Mouse (Mus musculus): Measurements from ENCODE around the gene Capn7. TPM values are rescaled to one million over a fixed set of nuclear protein-coding genes. Genes with fewer than 3 reads are reported as not detected.

Gene Capn7
- polyA plus RNA-seq, 1 experiment from 2014 or later = 43.6 TPM

DNA sequence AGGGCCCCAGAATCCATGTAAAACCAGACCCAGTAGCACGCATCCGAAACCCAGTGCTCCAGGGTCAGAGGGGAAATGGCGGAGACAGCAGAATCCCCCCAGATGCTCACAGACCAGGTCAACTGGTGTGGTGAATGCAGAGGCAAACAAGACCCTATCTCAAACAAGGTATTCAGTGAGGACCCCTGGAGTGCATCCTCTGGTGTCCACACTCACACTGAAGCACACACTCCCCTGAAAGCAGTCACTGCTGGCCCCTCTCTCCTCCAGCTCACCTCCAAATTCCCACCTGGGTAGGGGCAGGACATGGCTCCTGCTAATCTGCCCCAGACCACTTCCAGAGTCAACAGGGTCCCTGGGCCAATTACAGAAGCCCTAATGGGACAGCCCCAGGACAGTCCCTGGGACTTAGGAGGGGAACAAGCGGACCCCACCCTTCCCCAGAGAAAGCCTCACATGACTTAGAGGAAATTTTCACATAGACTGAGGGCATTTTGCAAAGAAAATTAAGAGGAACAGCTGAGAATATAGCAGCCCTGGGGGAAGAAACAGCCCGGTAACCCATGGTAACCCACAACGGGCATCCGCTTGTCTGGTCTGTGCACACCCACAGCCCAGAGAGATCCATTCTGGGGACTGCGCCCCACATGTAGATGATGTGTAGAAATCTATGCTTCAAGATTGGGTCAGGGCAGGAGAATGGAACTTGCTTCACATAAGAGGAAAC, 53.1 kb downstream of the Capn7 start:
- no peak overlapping the region for H3K9ac ChIP-seq
- H3K4me1 ChIP-seq = peaks cover 50% of the 10 kb centered on the region
- no peak overlapping the region for H3K4me2 ChIP-seq
- H3K36me3 ChIP-seq = no peaks in the 10 kb centered on the region
- no peak overlapping the region for H3K4me3 ChIP-seq (replicated peaks)
- no peak for ATAC-seq (replicated peaks; ENCODE audit: low FRiP score)
- H3K9me3 ChIP-seq (replicated peaks) = no peaks in the 10 kb centered on the region
- WGBS = 95% methylated on average over 8 of the region's 8 CpGs
- no peaks in the 10 kb centered on the region for H3K27me3 ChIP-seq
- no peak overlapping the region for H3K27ac ChIP-seq

GRCm38 (mm10) chr14:31392300-31392699, 55.9 kb downstream of the Capn7 start:
- Histone ChIP-seq H3K27ac (no peak overlapping the region), H3K9ac (no peak overlapping the region), H3K4me1 (peaks cover 24% of the 10 kb centered on the region), H3K4me2 (no peak overlapping the region), H3K9me3 (replicated peaks) (0 out of 2 replicates have a peak, but pooled peaks cover 3% of the 10 kb centered on the region), H3K36me3 (peaks cover 5% of the 10 kb centered on the region; the same call in 1 of the 2 replicates), H3K4me3 (replicated peaks) (no peak overlapping the region), H3K27me3 (no peaks in the 10 kb centered on the region)
- 82% methylated on average over 5 of the region's 5 CpGs for WGBS
- no peak for ATAC-seq (replicated peaks; ENCODE audit: low FRiP score)

DNA sequence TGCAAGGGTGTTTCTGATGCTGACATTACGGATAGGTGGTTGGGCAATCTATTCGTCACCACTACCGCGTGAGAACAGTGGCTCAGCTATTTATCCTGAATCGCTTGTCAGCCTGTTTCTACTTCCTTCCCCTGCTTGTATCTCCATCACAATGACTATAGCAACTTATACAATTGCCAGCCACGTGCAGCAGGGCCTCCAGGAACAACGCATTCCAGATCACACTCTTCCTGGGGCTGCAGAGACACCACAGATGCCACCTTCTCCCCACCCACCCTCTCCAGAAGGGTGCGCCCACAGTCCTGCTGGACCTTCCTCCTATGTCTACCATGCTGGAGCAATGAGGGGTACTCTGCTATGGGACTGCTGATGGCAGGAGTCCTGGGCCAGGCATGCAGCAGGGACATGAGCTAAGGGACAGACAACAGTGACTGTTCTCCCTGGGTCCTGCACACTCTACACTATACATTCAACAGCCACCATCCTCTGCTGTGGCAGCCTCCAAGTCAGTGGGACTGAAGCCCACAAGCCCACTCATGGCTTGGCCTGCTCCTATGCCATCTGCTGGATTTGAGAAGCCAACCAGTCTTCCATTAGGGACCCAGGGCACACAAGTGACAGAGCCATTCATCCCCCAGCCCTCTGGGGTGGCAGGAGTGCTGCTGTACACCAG, 56.6 kb downstream of the Capn7 start:
- no peak overlapping the region for H3K4me2 ChIP-seq
- H3K36me3 ChIP-seq = peaks cover 5% of the 10 kb centered on the region; the same call in 1 of the 2 replicates

GRCm38 (mm10) chr14:31393546-31393890, 57.1 kb downstream of the Capn7 start:
- Histone ChIP-seq H3K9ac (no peak overlapping the region), H3K27me3 (no peaks in the 10 kb centered on the region), H3K9me3 (replicated peaks) (0 out of 2 replicates have a peak, but pooled peaks cover 3% of the 10 kb centered on the region), H3K4me3 (replicated peaks) (no peak overlapping the region), H3K27ac (no peak overlapping the region), H3K4me1 (peaks cover 22% of the 10 kb centered on the region), H3K36me3 (peaks cover 5% of the 10 kb centered on the region; the same call in 1 of the 2 replicates), H3K4me2 (no peak overlapping the region)
- 82% methylated on average over 3 of the region's 3 CpGs for WGBS
- ATAC-seq (replicated peaks; ENCODE audit: low FRiP score) = no peak

More for the DNA sequence above, 56.6 kb downstream of the Capn7 start:
- peaks cover 26% of the 10 kb centered on the region for H3K4me1 ChIP-seq
- 0 out of 2 replicates have a peak, but pooled peaks cover 3% of the 10 kb centered on the region for H3K9me3 ChIP-seq (replicated peaks)
- H3K4me3 ChIP-seq (replicated peaks) = no peak overlapping the region
- H3K27ac ChIP-seq = no peak overlapping the region
- H3K27me3 ChIP-seq = no peaks in the 10 kb centered on the region
- 71% methylated on average over 8 of the region's 8 CpGs for WGBS
- H3K9ac ChIP-seq = no peak overlapping the region
- no peak for ATAC-seq (replicated peaks; ENCODE audit: low FRiP score)

DNA sequence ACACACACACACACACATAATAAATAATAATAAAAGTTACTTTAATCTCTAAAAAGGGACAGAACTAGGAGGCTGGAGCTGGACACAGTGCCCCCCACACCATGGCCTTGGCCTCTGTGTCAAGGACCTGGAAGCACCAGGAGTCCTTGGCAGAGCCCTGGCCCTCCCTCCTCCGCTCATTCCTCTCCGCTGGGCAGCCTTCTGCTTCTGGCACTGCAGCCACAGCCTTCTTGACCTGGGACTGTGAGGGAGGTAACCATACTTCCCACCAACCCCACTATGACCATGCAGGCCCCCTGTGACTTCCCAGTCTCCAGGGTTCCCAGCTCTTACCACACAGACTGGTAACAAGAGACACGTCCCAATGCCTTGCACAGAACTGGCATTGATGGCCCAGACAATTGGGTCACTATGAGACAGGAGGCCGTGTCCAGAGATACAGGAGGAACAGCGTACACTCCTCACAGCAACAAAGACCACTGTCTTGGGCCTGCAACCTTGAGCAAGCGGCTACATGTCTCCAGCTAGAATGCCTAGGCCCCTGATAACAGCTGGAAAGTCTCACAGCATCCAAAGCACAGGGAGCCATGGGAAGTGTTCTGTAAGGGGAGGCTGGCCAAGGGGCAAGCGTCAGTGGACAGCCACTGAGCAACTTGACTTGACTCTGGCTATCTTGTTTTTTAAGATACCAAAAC, 57.6 kb downstream of the Capn7 start:
- Histone ChIP-seq H3K36me3 (peaks cover 5% of the 10 kb centered on the region; the same call in 1 of the 2 replicates), H3K27me3 (no peaks in the 10 kb centered on the region), H3K4me2 (no peak overlapping the region), H3K4me1 (peaks cover 22% of the 10 kb centered on the region), H3K4me3 (replicated peaks) (no peak overlapping the region), H3K9me3 (replicated peaks) (0 out of 2 replicates have a peak, but pooled peaks cover 3% of the 10 kb centered on the region), H3K27ac (no peak overlapping the region; the same call in 1 of the 2 replicates), H3K9ac (no peak overlapping the region)
- ATAC-seq (replicated peaks; ENCODE audit: low FRiP score) = peak; percentile 48; the same call in 1 of the 2 replicates
- WGBS = 66% methylated on average over 7 of the region's 7 CpGs

DNA sequence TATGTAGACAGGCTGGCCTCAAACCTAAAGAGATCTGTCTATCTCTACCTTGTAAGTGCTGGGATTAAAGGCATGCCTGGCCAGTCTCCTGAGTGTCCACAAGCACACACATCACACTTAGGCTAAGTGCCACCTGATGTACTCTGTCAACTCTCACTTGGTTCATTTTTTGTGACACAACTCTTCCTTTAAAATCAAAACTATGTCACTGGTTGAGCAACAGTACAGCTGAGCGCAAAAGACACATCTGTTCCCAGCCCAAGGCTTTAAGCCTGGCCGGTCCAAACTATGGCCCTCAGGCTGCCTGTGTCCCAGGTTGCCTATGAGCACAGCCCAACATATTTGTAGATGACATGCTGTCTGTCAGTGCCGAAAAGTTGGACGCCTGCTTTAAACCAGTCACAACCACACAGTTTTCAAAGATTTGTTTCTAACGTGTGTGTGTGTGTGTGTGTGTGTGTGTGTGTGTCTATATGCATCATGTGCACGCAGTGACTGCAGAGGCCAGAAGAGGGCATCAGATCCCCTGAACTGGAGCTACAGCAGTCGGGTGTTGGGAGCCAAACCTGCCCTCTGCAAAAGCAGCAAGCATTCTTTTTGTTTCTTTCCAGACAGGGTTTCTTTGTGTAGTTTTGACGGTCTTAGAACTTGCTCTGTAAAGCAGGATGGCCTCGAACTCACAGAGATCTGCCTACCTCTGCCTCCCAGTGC, 58.5 kb downstream of the Capn7 start:
- Histone ChIP-seq H3K9ac (no peak overlapping the region), H3K4me2 (no peak overlapping the region), H3K27me3 (no peaks in the 10 kb centered on the region), H3K36me3 (peaks cover 5% of the 10 kb centered on the region; the same call in 1 of the 2 replicates), H3K4me1 (peaks cover 25% of the 10 kb centered on the region), H3K4me3 (replicated peaks) (no peak overlapping the region), H3K9me3 (replicated peaks) (0 out of 2 replicates have a peak, but pooled peaks cover 3% of the 10 kb centered on the region), H3K27ac (0 out of 2 replicates have a peak overlapping the region, but pooled peaks have one; percentile 10)
- no peak for ATAC-seq (replicated peaks; ENCODE audit: low FRiP score)
- 93% methylated on average over 9 of the region's 9 CpGs for WGBS

DNA sequence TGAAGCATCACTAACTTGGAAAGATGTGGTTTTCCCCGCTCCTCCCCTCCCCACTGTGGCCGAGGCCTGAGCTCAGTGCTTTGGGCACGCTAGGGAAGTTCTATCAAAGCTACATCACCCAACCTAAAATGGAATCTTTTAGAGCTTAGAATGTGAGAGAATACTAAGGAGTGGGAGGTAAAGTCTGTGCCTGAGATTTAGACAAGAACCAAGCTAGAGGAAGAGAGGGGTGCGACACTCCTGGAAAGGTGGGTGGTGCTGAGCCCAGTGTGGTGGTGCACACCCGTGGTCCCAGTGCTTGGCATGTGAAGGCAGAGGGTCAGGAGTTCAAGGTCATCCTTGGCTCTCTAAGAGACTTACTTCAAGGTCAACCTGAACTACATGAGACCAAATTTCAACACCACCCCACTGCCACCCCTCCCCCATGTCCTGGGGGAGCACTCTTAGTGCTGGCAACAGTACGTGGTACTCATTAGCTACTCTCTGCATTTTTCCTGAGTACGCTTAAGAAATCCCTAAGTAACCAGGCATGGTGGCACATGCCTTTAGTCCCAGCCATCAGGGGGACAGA, 59.3 kb downstream of the Capn7 start:
- Histone ChIP-seq H3K9ac (no peak overlapping the region), H3K27ac (no peak overlapping the region), H3K4me1 (peaks cover 32% of the 10 kb centered on the region), H3K4me3 (replicated peaks) (no peak overlapping the region), H3K36me3 (peaks cover 8% of the 10 kb centered on the region; the same call in 1 of the 2 replicates), H3K4me2 (no peak overlapping the region), H3K9me3 (replicated peaks) (0 out of 2 replicates have a peak, but pooled peaks cover 3% of the 10 kb centered on the region), H3K27me3 (no peaks in the 10 kb centered on the region)
- WGBS = 93% methylated on average over 7 of the region's 7 CpGs
- no peak for ATAC-seq (replicated peaks; ENCODE audit: low FRiP score)

GRCm38 (mm10) chr14:31396428-31396827, 60.0 kb downstream of the Capn7 start:
- H3K4me1 ChIP-seq = peaks cover 39% of the 10 kb centered on the region
- peaks cover 8% of the 10 kb centered on the region; the same call in 1 of the 2 replicates for H3K36me3 ChIP-seq
- H3K4me2 ChIP-seq = no peak overlapping the region
- H3K27me3 ChIP-seq = no peaks in the 10 kb centered on the region
- WGBS = 85% methylated on average over 2 of the region's 2 CpGs
- 0 out of 2 replicates have a peak, but pooled peaks cover 3% of the 10 kb centered on the region for H3K9me3 ChIP-seq (replicated peaks)
- no peak overlapping the region for H3K27ac ChIP-seq
- H3K9ac ChIP-seq = no peak overlapping the region
- no peak for ATAC-seq (replicated peaks; ENCODE audit: low FRiP score)
- H3K4me3 ChIP-seq (replicated peaks) = no peak overlapping the region

DNA sequence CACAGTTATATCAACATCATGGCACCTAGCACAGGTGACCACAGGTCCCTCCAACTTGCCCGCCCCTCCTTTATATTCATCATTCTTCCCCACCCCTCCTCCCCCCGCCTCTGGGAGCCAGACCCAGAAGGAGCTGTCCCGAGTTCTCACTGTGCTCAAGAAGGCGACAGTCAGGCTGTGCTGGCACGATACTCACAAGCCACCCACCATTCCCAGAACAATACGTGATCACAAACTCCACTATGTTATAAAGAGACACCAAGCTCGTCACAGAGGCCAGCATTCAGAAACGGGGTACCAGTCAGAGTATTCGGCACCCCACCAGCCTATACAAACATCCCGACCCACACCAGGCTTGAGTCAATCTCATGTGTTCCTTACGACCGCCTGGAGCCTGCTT, 60.9 kb downstream of the Capn7 start:
- 0 out of 2 replicates have a peak, but pooled peaks cover 3% of the 10 kb centered on the region for H3K9me3 ChIP-seq (replicated peaks)
- WGBS = 73% methylated on average over 12 of the region's 12 CpGs
- no peak overlapping the region for H3K27ac ChIP-seq
- H3K4me2 ChIP-seq = no peak overlapping the region
- no peaks in the 10 kb centered on the region for H3K27me3 ChIP-seq
- peaks cover 8% of the 10 kb centered on the region; the same call in 1 of the 2 replicates for H3K36me3 ChIP-seq
- no peak for ATAC-seq (replicated peaks; ENCODE audit: low FRiP score)
- peaks cover 48% of the 10 kb centered on the region for H3K4me1 ChIP-seq
- no peak overlapping the region for H3K9ac ChIP-seq
- H3K4me3 ChIP-seq (replicated peaks) = no peak overlapping the region

DNA sequence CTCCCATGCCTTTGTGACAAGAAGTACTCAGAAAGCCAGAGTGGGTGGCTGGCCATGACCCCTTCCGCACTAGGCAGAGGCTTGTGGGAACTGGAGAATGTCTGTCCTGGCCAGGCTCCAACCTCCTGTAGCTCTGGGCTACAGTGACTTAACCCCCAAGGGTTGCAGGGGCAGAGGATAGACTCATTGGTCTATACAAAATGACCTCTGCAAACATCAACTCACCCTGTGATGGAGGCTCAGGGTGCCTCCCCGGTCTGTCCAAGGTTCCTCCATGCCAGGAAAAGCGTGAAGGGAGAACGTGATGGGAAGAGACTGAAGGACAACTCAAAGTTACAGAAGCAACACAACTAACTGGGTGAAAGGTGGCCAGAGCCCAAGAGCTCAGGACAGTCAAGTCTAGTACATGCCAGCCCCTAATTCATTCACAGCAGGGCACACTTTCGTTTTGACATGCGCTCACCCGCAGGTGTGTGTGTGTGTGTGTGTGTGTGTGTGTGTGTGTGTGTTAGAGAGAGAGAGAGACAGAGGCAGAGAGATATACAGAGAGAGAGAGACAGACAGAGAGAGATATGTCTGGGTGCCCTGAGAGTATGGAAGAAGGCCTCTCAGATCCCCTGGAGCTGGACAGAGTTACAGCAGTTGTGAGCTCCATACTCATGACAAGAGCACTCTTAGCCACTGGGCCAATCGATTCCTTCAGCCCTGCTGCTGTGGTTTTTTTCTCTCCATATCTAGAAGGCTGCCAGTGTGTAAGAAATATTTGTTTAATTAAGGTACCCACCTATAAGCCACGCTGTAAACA, 61.6 kb downstream of the Capn7 start:
- H3K4me2 ChIP-seq = no peak overlapping the region
- no peak for ATAC-seq (replicated peaks; ENCODE audit: low FRiP score)
- H3K27me3 ChIP-seq = no peaks in the 10 kb centered on the region
- WGBS = 82% methylated on average over 9 of the region's 9 CpGs
- H3K27ac ChIP-seq = no peak overlapping the region
- peaks cover 8% of the 10 kb centered on the region; the same call in 1 of the 2 replicates for H3K36me3 ChIP-seq
- H3K9ac ChIP-seq = no peak overlapping the region
- H3K4me1 ChIP-seq = peaks cover 54% of the 10 kb centered on the region
- 0 out of 2 replicates have a peak, but pooled peaks cover 3% of the 10 kb centered on the region for H3K9me3 ChIP-seq (replicated peaks)
- no peak overlapping the region for H3K4me3 ChIP-seq (replicated peaks)

All from kidney, embryonic 15.5 days (tissue).